ENCODE assay signal across 8 mouse cellular contexts in genomic region chr10:116397573-116397972, GRCm38 (mm10).
A peak's percentile ranks its signal among the peaks of the same experiment; 100 is the strongest.
DNase-seq lines count a peak whose midpoint lies in the region; ATAC-seq and TF ChIP-seq lines count a peak whose summit lies in the region.

No protein-coding gene starts in this region.

- H3K36me3 ChIP-seq in intestine, embryonic 14.5 days (ENCODE audit: control insufficient read depth, insufficient read depth, low read length): no peaks in the 10 kb centered on the region
- no peaks in the 10 kb centered on the region for H3K36me3 ChIP-seq in intestine, postnatal 0 days (ENCODE audit: control insufficient read depth, insufficient read depth)
- H3K36me3 ChIP-seq in hindbrain, postnatal 0 days (ENCODE audit: insufficient read depth, low read length): no peaks in the 10 kb centered on the region
- H3K36me3 ChIP-seq in neural tube, embryonic 13.5 days: no peaks in the 10 kb centered on the region

- intact Hi-C loops in left cerebral cortex, postnatal 4 days (cut with DNase I): no loop called here

- H3K4me3 ChIP-seq in intestine, embryonic 14.5 days (ENCODE audit: low read depth, low read length): no peak overlapping the region
- no peak overlapping the region for H3K4me3 ChIP-seq in intestine, postnatal 0 days (ENCODE audit: low read depth, low read length)
- H3K4me3 ChIP-seq in hindbrain, postnatal 0 days (ENCODE audit: low read length): no peak overlapping the region
- peak overlapping the region; percentile 12; the same call in 1 of the 2 replicates for H3K4me3 ChIP-seq in neural tube, embryonic 13.5 days

- no peaks in the 10 kb centered on the region for H3K27me3 ChIP-seq in intestine, embryonic 14.5 days (replicated peaks; ENCODE audit: control insufficient read depth, insufficient read depth, low read length)
- no peaks in the 10 kb centered on the region for H3K27me3 ChIP-seq in intestine, postnatal 0 days (replicated peaks; ENCODE audit: control insufficient read depth, insufficient read depth, low read length)
- H3K27me3 ChIP-seq in hindbrain, postnatal 0 days (ENCODE audit: insufficient read depth, low read length): no peaks in the 10 kb centered on the region
- H3K27me3 ChIP-seq in neural tube, embryonic 13.5 days: 0 out of 2 replicates have a peak, but pooled peaks cover 5% of the 10 kb centered on the region

- H3K9me3 ChIP-seq in intestine, embryonic 14.5 days (ENCODE audit: control insufficient read depth, low read length): no peaks in the 10 kb centered on the region
- no peaks in the 10 kb centered on the region for H3K9me3 ChIP-seq in intestine, postnatal 0 days (ENCODE audit: control insufficient read depth)
- no peaks in the 10 kb centered on the region for H3K9me3 ChIP-seq in hindbrain, postnatal 0 days (ENCODE audit: low read length)
- H3K9me3 ChIP-seq in neural tube, embryonic 13.5 days: no peaks in the 10 kb centered on the region

- H3K4me1 ChIP-seq in intestine, embryonic 14.5 days (replicated peaks; ENCODE audit: control insufficient read depth, insufficient read depth, low read length): no peaks in the 10 kb centered on the region
- no peaks in the 10 kb centered on the region for H3K4me1 ChIP-seq in intestine, postnatal 0 days (replicated peaks; ENCODE audit: control insufficient read depth, insufficient read depth, low read length)
- no peaks in the 10 kb centered on the region for H3K4me1 ChIP-seq in hindbrain, postnatal 0 days (ENCODE audit: insufficient read depth, low read length)
- peaks cover 18% of the 10 kb centered on the region for H3K4me1 ChIP-seq in neural tube, embryonic 13.5 days (replicated peaks)

- TF ChIP-seq CTCF in intestine, postnatal 0 days (IDR thresholded peaks at IDR 0.05; ENCODE audit: low read depth): no peak
- no peak for TF ChIP-seq CTCF in hindbrain, postnatal 0 days (IDR thresholded peaks at IDR 0.05; ENCODE audit: low read depth)

- 32% methylated on average over 14 of the region's 14 CpGs for WGBS in intestine, embryonic 14.5 days
- WGBS in intestine, postnatal 0 days: 32% methylated on average over 14 of the region's 14 CpGs
- WGBS in hindbrain, postnatal 0 days: 33% methylated on average over 14 of the region's 14 CpGs
- WGBS in neural tube, embryonic 13.5 days: 31% methylated on average over 14 of the region's 14 CpGs

- no peak overlapping the region for H3K9ac ChIP-seq in intestine, embryonic 14.5 days (ENCODE audit: low read length)
- no peak overlapping the region for H3K9ac ChIP-seq in intestine, postnatal 0 days (ENCODE audit: low read depth, low read length)
- no peak overlapping the region for H3K9ac ChIP-seq in hindbrain, postnatal 0 days (replicated peaks; ENCODE audit: low read length)
- H3K9ac ChIP-seq in neural tube, embryonic 13.5 days: no peak overlapping the region

- no peak overlapping the region for H3K27ac ChIP-seq in intestine, embryonic 14.5 days (ENCODE audit: low read depth)
- H3K27ac ChIP-seq in intestine, postnatal 0 days (ENCODE audit: low read depth, low read length): no peak overlapping the region
- no peak overlapping the region for H3K27ac ChIP-seq in hindbrain, postnatal 0 days
- no peak overlapping the region for H3K27ac ChIP-seq in neural tube, embryonic 13.5 days (replicated peaks)

- ATAC-seq in intestine, embryonic 14.5 days (replicated peaks; ENCODE audit: low FRiP score, low TSS enrichment, low read depth): no peak
- ATAC-seq in intestine, postnatal 0 days: no peak
- peak; percentile 46 for ATAC-seq in common myeloid progenitor, adult 5-6 weeks (replicated peaks; ENCODE audit: low read depth, poor library complexity, severe bottlenecking)
- no peak for ATAC-seq in hindbrain, postnatal 0 days
- no peak for ATAC-seq in neural tube, embryonic 13.5 days (ENCODE audit: low read depth)

- peak overlapping the region; percentile 36; the same call in 1 of the 2 replicates for H3K4me2 ChIP-seq in intestine, embryonic 14.5 days (ENCODE audit: low read length)
- H3K4me2 ChIP-seq in intestine, postnatal 0 days (replicated peaks; ENCODE audit: low read depth): no peak overlapping the region
- H3K4me2 ChIP-seq in hindbrain, postnatal 0 days (ENCODE audit: low read depth, low read length): peak overlapping the region; percentile 40
- H3K4me2 ChIP-seq in neural tube, embryonic 13.5 days: peak overlapping the region; percentile 48

- no peak for DNase-seq in intestine, embryonic 14.5 days (ENCODE audit: low spot score)
- DNase-seq in hindbrain, postnatal 0 days (ENCODE audit: low spot score): peak; percentile 36
- DNase-seq in layer of hippocampus, adult 11-12 months (ENCODE audit: low spot score): no peak
- no peak for DNase-seq in cerebellum, adult 11 months
- DNase-seq in left cerebral cortex, postnatal 4 days: no peak
